Mouse (Mus musculus): ENCODE results near the gene Odf3l1.

Gene Odf3l1

GRCm38 (mm10) chr9:56844644-56845043 is 19.8 kb downstream of the Odf3l1 start:
- in situ Hi-C loops (cut with MboI, MseI): loop anchor here (25.0 kb wide), 1 partner anchor 1868 kb away; no protein-coding TSS in a partner anchor

GRCm38 (mm10) chr9:56843679-56844188 is 20.7 kb downstream of the Odf3l1 start:
- in situ Hi-C loops (cut with MboI, MseI): loop anchor here (25.0 kb wide), 1 partner anchor 1869 kb away; no protein-coding TSS in a partner anchor

GRCm38 (mm10) chr9:56842303-56842719 is 22.2 kb downstream of the Odf3l1 start:
- in situ Hi-C loops (cut with MboI, MseI): loop anchor here (25.0 kb wide), 1 partner anchor 1870 kb away; no protein-coding TSS in a partner anchor

- in situ Hi-C loops (cut with MboI, MseI): loop anchor here (25.0 kb wide), 1 partner anchor 1870 kb away; no protein-coding TSS in a partner anchor
These were observed 22.6 kb downstream of the Odf3l1 start for GRCm38 (mm10) chr9:56841864-56842263.

- in situ Hi-C loops (cut with MboI, MseI): loop anchor here (25.0 kb wide), 1 partner anchor 1872 kb away; no protein-coding TSS in a partner anchor
These were observed 23.8 kb downstream of the Odf3l1 start for GRCm38 (mm10) chr9:56840721-56841120.

GRCm38 (mm10) chr9:56835152-56835551 is 29.3 kb downstream of the Odf3l1 start:
- in situ Hi-C loops (cut with MboI, MseI): loop anchor here (25.0 kb wide), 1 partner anchor 1877 kb away; no protein-coding TSS in a partner anchor

- in situ Hi-C loops (cut with MboI, MseI): loop anchor here (25.0 kb wide), 1 partner anchor 1879 kb away; no protein-coding TSS in a partner anchor
These were observed 31.6 kb downstream of the Odf3l1 start for GRCm38 (mm10) chr9:56832900-56833299.

- in situ Hi-C loops (cut with MboI, MseI): loop anchor here (25.0 kb wide), 1 partner anchor 1880 kb away; no protein-coding TSS in a partner anchor
These were observed 32.6 kb downstream of the Odf3l1 start for GRCm38 (mm10) chr9:56831904-56832303.

GRCm38 (mm10) chr9:56830162-56830561 is 34.3 kb downstream of the Odf3l1 start:
- in situ Hi-C loops (cut with MboI, MseI): loop anchor here (25.0 kb wide), 1 partner anchor 1882 kb away; no protein-coding TSS in a partner anchor

GRCm38 (mm10) chr9:56828841-56829240 is 35.6 kb downstream of the Odf3l1 start:
- in situ Hi-C loops (cut with MboI, MseI): loop anchor here (25.0 kb wide), 1 partner anchor 1883 kb away; no protein-coding TSS in a partner anchor

- in situ Hi-C loops (cut with MboI, MseI): loop anchor here (25.0 kb wide), 1 partner anchor 1884 kb away; no protein-coding TSS in a partner anchor
These were observed 36.3 kb downstream of the Odf3l1 start for GRCm38 (mm10) chr9:56828146-56828545.

- in situ Hi-C loops (cut with MboI, MseI): loop anchor here (25.0 kb wide), 1 partner anchor 1887 kb away; no protein-coding TSS in a partner anchor
These were observed 38.8 kb downstream of the Odf3l1 start for GRCm38 (mm10) chr9:56825476-56826213.

GRCm38 (mm10) chr9:56824900-56825299 is 39.6 kb downstream of the Odf3l1 start:
- in situ Hi-C loops (cut with MboI, MseI): loop anchor here (25.0 kb wide), 1 partner anchor 1887 kb away; no protein-coding TSS in a partner anchor

- in situ Hi-C loops (cut with MboI, MseI): no loop called here
These were observed 53.6 kb downstream of the Odf3l1 start for GRCm38 (mm10) chr9:56810916-56811315.

GRCm38 (mm10) chr9:56807990-56808389 is 56.5 kb downstream of the Odf3l1 start:
- in situ Hi-C loops (cut with MboI, MseI): loop anchor here (10.0 kb wide), 1 partner anchor 1367 kb away; no protein-coding TSS in a partner anchor

- in situ Hi-C loops (cut with MboI, MseI): loop anchor here (10.0 kb wide), 1 partner anchor 1372 kb away; no protein-coding TSS in a partner anchor
These were observed 61.3 kb downstream of the Odf3l1 start for GRCm38 (mm10) chr9:56803146-56803545.

Data from T-helper 2 cell (primary cell).